Mouse (Mus musculus): ENCODE results near the gene Atp5d. TPM values are rescaled to one million over a fixed set of nuclear protein-coding genes. Genes with fewer than 3 reads are reported as not detected.
A peak's percentile ranks its signal among the peaks of the same experiment; 100 is the strongest.

Gene Atp5d
- total RNA-seq, 2 experiments from 2014 or later = 535 to 725 TPM

GRCm38 (mm10) chr10:80190491-80191051, 52.1 kb downstream of the Atp5d start:
- Histone ChIP-seq H3K27ac (peak overlapping the region; percentile 6), H3K4me3 (peak overlapping the region; percentile 68)
- intact Hi-C loops (cut with DNase I) = no loop called here
- peak; percentile 42 for DNase-seq
- TF ChIP-seq CTCF (IDR thresholded peaks at IDR 0.05) = no peak

- no peak for TF ChIP-seq CTCF (IDR thresholded peaks at IDR 0.05)
- Histone ChIP-seq H3K27ac (no peak overlapping the region), H3K4me3 (no peak overlapping the region)
- intact Hi-C loops (cut with DNase I) = no loop called here
- DNase-seq = no peak
These were observed 55.5 kb downstream of the Atp5d start for GRCm38 (mm10) chr10:80193976-80194375.

GRCm38 (mm10) chr10:80194441-80194840, 56.0 kb downstream of the Atp5d start:
- no peak overlapping the region for H3K4me3 ChIP-seq
- DNase-seq = no peak
- TF ChIP-seq CTCF (IDR thresholded peaks at IDR 0.05) = no peak
- intact Hi-C loops (cut with DNase I) = no loop called here
- no peak overlapping the region for H3K27ac ChIP-seq

Other genes starting within 250 kb of the Atp5d start
- 10 to 100 TPM; 12.9 to 77.1 TPM for gene Cfd, start 247.8 kb upstream of the Atp5d start, total RNA-seq (2021)
- gene Med16, start 229.7 kb upstream of the Atp5d start, total RNA-seq (2021) = 10 to 100 TPM; 32.6 to 37.2 TPM
- not detected for gene Gm26602, start 227.8 kb upstream of the Atp5d start, total RNA-seq (2021)
- under 1 TPM; 0.17 to 0.23 TPM for gene Kiss1r, start 221.7 kb upstream of the Atp5d start, total RNA-seq (2021)
- gene R3hdm4, start 217.4 kb upstream of the Atp5d start, total RNA-seq (2021) = 100 to 1,000 TPM; 107 to 121 TPM
- gene Arid3a, start 211.6 kb upstream of the Atp5d start, total RNA-seq (2021) = 1 to 10 TPM; 1.8 to 2.1 TPM
- gene Wdr18, start 178.5 kb upstream of the Atp5d start, total RNA-seq (2021) = 10 to 100 TPM; 19.7 to 22.0 TPM
- under 1 TPM; 0.25 to 0.28 TPM for gene Grin3b, start 167.9 kb upstream of the Atp5d start, total RNA-seq (2021)
- 10 to 100 TPM; 70.9 to 75.1 TPM for gene Tmem259, start 154.3 kb upstream of the Atp5d start, total RNA-seq (2021)
- 1 to 10 TPM; 3.9 to 9.7 TPM for gene Cnn2, start 150.0 kb upstream of the Atp5d start, total RNA-seq (2021)
- gene Abca7, start 142.1 kb upstream of the Atp5d start, total RNA-seq (2021) = 1 to 10 TPM; 6.7 to 7.2 TPM
- 1 to 10 TPM in 1 of 2 experiments, under 1 TPM in 1; 0.97 to 1.4 TPM for gene Arhgap45, start 122.0 kb upstream of the Atp5d start, total RNA-seq (2021)
- gene Polr2e, start 98.8 kb upstream of the Atp5d start, total RNA-seq (2021) = 10 to 100 TPM; 42.0 to 50.9 TPM
- gene Gpx4, start 91.5 kb upstream of the Atp5d start, total RNA-seq (2021) = 100 to 1,000 TPM; 552 to 603 TPM
- 1 to 10 TPM; 6.2 to 7.1 TPM for gene Sbno2, start 33.1 kb upstream of the Atp5d start, total RNA-seq (2021)
- 100 to 1,000 TPM; 144 to 153 TPM for gene Stk11, start 22.8 kb upstream of the Atp5d start, total RNA-seq (2021)
- gene Cbarp, start 2.2 kb downstream of the Atp5d start, total RNA-seq (2021) = 1 to 10 TPM; 1.8 to 2.3 TPM
- 10 to 100 TPM; 34.3 to 39.8 TPM for gene Midn, start 9.6 kb downstream of the Atp5d start, total RNA-seq (2021)
- 10 to 100 TPM; 22.1 to 30.7 TPM for gene Cirbp, start 27.4 kb downstream of the Atp5d start, total RNA-seq (2021)
- 1 to 10 TPM; 6.6 to 7.1 TPM for gene 1600002K03Rik, start 34.3 kb downstream of the Atp5d start, total RNA-seq (2021)
- under 1 TPM; 0.23 to 0.73 TPM for gene Efna2, start 40.9 kb downstream of the Atp5d start, total RNA-seq (2021)
- gene Mum1, start 87.8 kb downstream of the Atp5d start, total RNA-seq (2021) = 10 to 100 TPM; 12.2 to 19.2 TPM
- gene Ndufs7, start 110.5 kb downstream of the Atp5d start, total RNA-seq (2021) = 100 to 1,000 TPM; 496 to 663 TPM
- 10 to 100 TPM; 14.0 to 28.5 TPM for gene Gamt, start 122.4 kb downstream of the Atp5d start, total RNA-seq (2021)
- gene Dazap1, start 122.9 kb downstream of the Atp5d start, total RNA-seq (2021) = 10 to 100 TPM; 34.2 to 38.4 TPM
- 100 to 1,000 TPM; 634 to 773 TPM for gene Rps15, start 153.8 kb downstream of the Atp5d start, total RNA-seq (2021)
- under 1 TPM; 0.20 to 0.77 TPM for gene Apc2, start 157.3 kb downstream of the Atp5d start, total RNA-seq (2021)
- 1 to 10 TPM; 5.7 to 8.1 TPM for gene 2310011J03Rik, start 181.9 kb downstream of the Atp5d start, total RNA-seq (2021)
- 1 to 10 TPM in 1 of 2 experiments, under 1 TPM in 1; 0.84 to 1.0 TPM for gene Pcsk4, start 190.9 kb downstream of the Atp5d start, total RNA-seq (2021)
- gene Reep6, start 191.3 kb downstream of the Atp5d start, total RNA-seq (2021) = 1 to 10 TPM; 1.5 to 2.5 TPM
- gene Adamtsl5, start 209.8 kb downstream of the Atp5d start, total RNA-seq (2021) = 10 to 100 TPM; 26.2 to 43.3 TPM
- under 1 TPM; 0.10 to 0.45 TPM for gene Plk5, start 217.8 kb downstream of the Atp5d start, total RNA-seq (2021)
- gene Mex3d, start 249.0 kb downstream of the Atp5d start, total RNA-seq (2021) = 1 to 10 TPM; 4.7 to 5.1 TPM

Data from gastrocnemius, adult 2 months (tissue).